Comparison of ENCODE assay signal across 30 mouse cellular contexts in the genomic region with DNA sequence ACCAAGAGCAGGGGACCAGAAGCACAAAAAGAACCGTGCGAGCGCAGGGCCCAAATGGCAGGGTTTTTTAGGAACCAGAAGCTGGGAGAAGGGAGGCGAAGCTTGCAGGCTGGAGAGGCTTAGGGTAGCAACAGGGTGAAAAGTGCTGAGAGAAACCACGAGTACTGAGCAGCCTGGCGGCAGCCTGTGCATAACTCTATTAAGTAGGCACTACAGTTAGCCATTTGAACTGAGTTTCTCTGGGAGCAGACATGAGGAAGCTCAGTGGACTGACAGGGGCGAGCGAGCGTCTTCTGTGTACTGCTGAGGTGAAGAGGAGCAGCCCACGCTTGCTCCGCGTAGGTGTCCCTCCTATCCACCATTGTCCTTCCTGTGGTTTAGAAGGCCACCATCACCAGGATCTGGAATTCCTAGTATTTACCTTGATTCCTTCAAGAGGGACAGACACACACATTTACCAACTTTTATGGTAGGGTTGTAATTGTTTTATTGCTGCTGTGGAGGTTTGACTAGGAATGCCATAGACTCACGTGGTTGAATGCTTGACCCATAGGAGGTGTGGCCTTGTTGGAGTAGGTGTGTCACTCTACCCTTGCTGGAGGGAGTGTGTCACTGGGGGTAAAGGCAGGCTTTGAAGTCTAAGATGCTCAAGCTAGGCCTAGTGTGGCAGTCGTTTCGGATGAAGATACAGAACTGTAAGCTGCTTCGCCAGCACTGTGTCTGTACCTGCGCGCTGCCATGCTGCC. TPM values are rescaled to one million over a fixed set of nuclear protein-coding genes. Genes with fewer than 3 reads are reported as not detected.
DNase-seq lines count a peak whose midpoint lies in the region; ATAC-seq and TF ChIP-seq lines count a peak whose summit lies in the region.
"Had no signal": no experiment of that assay in that cellular context is flagged by ENCODE, and none has a peak within 500 bp of the region (broad histone marks: within the 10 kb centered on the region; RNA-seq: fewer than 3 reads in every experiment).

No protein-coding gene starts in this region.

- H3K4me1 ChIP-seq in ES-E14 (ENCODE audit: control insufficient read depth in 2 of 2, insufficient read depth in 2 of 2, low read length in 2 of 2, poor library complexity in 1 of 2) = peaks cover 18 to 33% of the 10 kb centered on the region in 2 experiments
- H3K4me1 ChIP-seq in intestine, embryonic 14.5 days (replicated peaks; ENCODE audit: control insufficient read depth, insufficient read depth, low read length) = no peaks in the 10 kb centered on the region
- no peaks in the 10 kb centered on the region for H3K4me1 ChIP-seq in midbrain, embryonic 16.5 days (ENCODE audit: control insufficient read depth, insufficient read depth, low read length)
- H3K4me1 ChIP-seq: hindbrain, embryonic 13.5 days; liver, embryonic 15.5 days; neural tube, embryonic 12.5 days had no signal

- no peak for DNase-seq in layer of hippocampus, adult 2 months (ENCODE audit: low spot score in 2 of 2)
- DNase-seq in layer of hippocampus, postnatal 25 days (ENCODE audit: extremely low spot score in 1 of 2, low spot score in 1 of 2) = no peak
- no peak for DNase-seq in ES-E14 (ENCODE audit: low read depth, low spot score)
- DNase-seq in intestine, embryonic 14.5 days (ENCODE audit: low spot score) = peak; percentile 61
- peak; percentile 45 for DNase-seq in yolk sac, embryonic 10.5 days (ENCODE audit: low spot score)
- no peak for DNase-seq in thymus, postnatal 10 days (ENCODE audit: low spot score in 2 of 2)
- DNase-seq: adrenal gland, postnatal 14 days; cerebellum, adult 11 months; cerebellum, adult 9-10 months; gastrocnemius, adult 2 months; gastrocnemius, postnatal 36 days; heart, adult 18-20 months; heart, postnatal 36 days; kidney, adult 2 months; kidney, postnatal 14 days; layer of hippocampus, postnatal 36 days; lung, postnatal 36 days; right cerebral cortex, postnatal 4 days; thymus, postnatal 25 days had no signal

- 66% methylated on average over 18 of the region's 18 CpGs for WGBS in intestine, embryonic 14.5 days
- WGBS in midbrain, embryonic 16.5 days = 96% methylated on average over 18 of the region's 18 CpGs

- no peaks in the 10 kb centered on the region for H3K9me3 ChIP-seq in ES-E14 (ENCODE audit: control insufficient read depth, insufficient read depth, low read depth, low read length)
- H3K9me3 ChIP-seq in intestine, embryonic 14.5 days (ENCODE audit: control insufficient read depth, low read length) = 0 out of 2 replicates have a peak, but pooled peaks cover 2% of the 10 kb centered on the region
- H3K9me3 ChIP-seq in midbrain, embryonic 16.5 days (replicated peaks; ENCODE audit: control insufficient read depth, low read length, poor library complexity, severe bottlenecking) = peaks cover 4% of the 10 kb centered on the region; the same call in 1 of the 2 replicates
- H3K9me3 ChIP-seq: hindbrain, embryonic 13.5 days; liver, embryonic 15.5 days; lung, embryonic 15.5 days had no signal

- H3K4me3 ChIP-seq in layer of hippocampus, adult 2 months = no peak overlapping the region
- no peak overlapping the region for H3K4me3 ChIP-seq in ES-E14 (ENCODE audit: insufficient read depth in 1 of 2, low read depth in 1 of 2, low read length in 2 of 2, poor library complexity in 1 of 2, severe bottlenecking in 1 of 2)
- no peak overlapping the region for H3K4me3 ChIP-seq in intestine, embryonic 14.5 days (ENCODE audit: low read depth, low read length)
- no peak overlapping the region for H3K4me3 ChIP-seq in midbrain, embryonic 16.5 days (ENCODE audit: low read depth, low read length)
- H3K4me3 ChIP-seq: erythroblast, embryonic 14.5 days; gastrocnemius, adult 2 months; hindbrain, embryonic 13.5 days; liver, embryonic 15.5 days; lung, embryonic 15.5 days; myocyte; neural tube, embryonic 12.5 days had no signal

- no peak for TF ChIP-seq CTCF in layer of hippocampus, adult 2 months (conservative IDR thresholded peaks at IDR 0.05)

- in situ Hi-C loops in ES-E14 (cut with MboI; ENCODE audit: low sequenced_read_pairs in 2 of 2, unreplicated experiment in 2 of 2) = no loop called here

- no peaks in the 10 kb centered on the region for H3K27me3 ChIP-seq in intestine, embryonic 14.5 days (replicated peaks; ENCODE audit: control insufficient read depth, insufficient read depth, low read length)
- H3K27me3 ChIP-seq in midbrain, embryonic 16.5 days (ENCODE audit: control insufficient read depth, insufficient read depth, low read depth, low read length) = no peaks in the 10 kb centered on the region; the same call in none of the 2 replicates
- H3K27me3 ChIP-seq: hindbrain, embryonic 13.5 days; liver, embryonic 15.5 days; lung, embryonic 15.5 days; neural tube, embryonic 12.5 days had no signal

- peak overlapping the region; percentile 11; the same call in 1 of the 2 replicates for H3K4me2 ChIP-seq in intestine, embryonic 14.5 days (ENCODE audit: low read length)
- no peak overlapping the region for H3K4me2 ChIP-seq in midbrain, embryonic 16.5 days (ENCODE audit: low read length)
- H3K4me2 ChIP-seq: heart, embryonic 11.5 days; hindbrain, embryonic 13.5 days; liver, embryonic 15.5 days; lung, embryonic 15.5 days; midbrain, embryonic 11.5 days; neural tube, embryonic 12.5 days had no signal

- peak overlapping the region; percentile 14; the same call in 1 of the 2 replicates for H3K9ac ChIP-seq in ES-E14 (ENCODE audit: insufficient read depth, low read depth, low read length, poor library complexity, severe bottlenecking)
- H3K9ac ChIP-seq in intestine, embryonic 14.5 days (ENCODE audit: low read length) = no peak overlapping the region
- H3K9ac ChIP-seq in midbrain, embryonic 16.5 days (ENCODE audit: low read depth, low read length) = no peak overlapping the region
- H3K9ac ChIP-seq: hindbrain, embryonic 13.5 days; liver, embryonic 15.5 days; lung, embryonic 15.5 days; neural tube, embryonic 12.5 days had no signal

- peak; percentile 94 for ATAC-seq in intestine, embryonic 14.5 days (replicated peaks; ENCODE audit: low FRiP score, low TSS enrichment, low read depth)
- no peak for ATAC-seq in midbrain, embryonic 16.5 days
- ATAC-seq: CD4-positive, CD25-positive, alpha-beta regulatory T cell, adult 4 months; forebrain, embryonic 16.5 days had no signal

- H3K36me3 ChIP-seq in ES-E14 (ENCODE audit: control insufficient read depth, insufficient read depth, low read length, poor library complexity, severe bottlenecking) = peaks cover 4% of the 10 kb centered on the region; the same call in 1 of the 2 replicates
- no peaks in the 10 kb centered on the region for H3K36me3 ChIP-seq in intestine, embryonic 14.5 days (ENCODE audit: control insufficient read depth, insufficient read depth, low read length)
- H3K36me3 ChIP-seq in midbrain, embryonic 16.5 days (ENCODE audit: control insufficient read depth, insufficient read depth, low read length) = no peaks in the 10 kb centered on the region
- H3K36me3 ChIP-seq: hindbrain, embryonic 13.5 days; liver, embryonic 15.5 days; lung, embryonic 15.5 days; neural tube, embryonic 12.5 days had no signal

- peak overlapping the region; percentile 2; the same call in 1 of the 2 replicates for H3K27ac ChIP-seq in layer of hippocampus, adult 2 months
- H3K27ac ChIP-seq in ES-E14 (ENCODE audit: insufficient read depth, low read depth, low read length, poor library complexity, severe bottlenecking) = peak overlapping the region; percentile 63; the same call in 1 of the 2 replicates
- no peak overlapping the region for H3K27ac ChIP-seq in intestine, embryonic 14.5 days (ENCODE audit: low read depth)
- no peak overlapping the region for H3K27ac ChIP-seq in midbrain, embryonic 16.5 days (ENCODE audit: low read length)
- H3K27ac ChIP-seq: gastrocnemius, adult 2 months; hindbrain, embryonic 13.5 days; liver, embryonic 15.5 days; lung, embryonic 15.5 days; neural tube, embryonic 12.5 days had no signal

TF ChIP-seq in ES-E14, 5 proteins besides CTCF, POLR2A, EP300 and RAD21:
- TF ChIP-seq CHD2 (IDR thresholded peaks at IDR 0.05; ENCODE audit: low read depth, low read length) (no peak), ZNF384 (IDR thresholded peaks at IDR 0.05; ENCODE audit: low read depth, low read length) (no peak), HCFC1 (IDR thresholded peaks at IDR 0.05; ENCODE audit: borderline replicate concordance, insufficient read depth, low read length) (no peak), ZC3H11A (IDR thresholded peaks at IDR 0.05; ENCODE audit: borderline replicate concordance, low read depth, low read length) (no peak), MAFK (IDR thresholded peaks at IDR 0.05; ENCODE audit: insufficient read depth, low read depth, low read length) (no peak)

RNA-seq across cellular contexts. Expression of gene Tanc1, which starts 25.4 kb away (rescaled TPM):
- 100 to 1,000 TPM; 118 to 124 TPM for total RNA-seq in layer of hippocampus, adult 2 months (2021)
- 100 to 1,000 TPM in 1 of 2 experiments, 10 to 100 TPM in 1; 93.6 to 107 TPM for total RNA-seq in layer of hippocampus, postnatal 25 days (2021)
- 28.2 and 39.5 TPM in 2 replicates for total RNA-seq in ES-E14 (2012; rRNA removed)
- 24.8 and 25.0 TPM in 2 replicates for polyA plus RNA-seq in intestine, embryonic 14.5 days (2014; fragmentation: Nextera tagmentation; extraction: Ambion mirVana)
- polyA plus RNA-seq in midbrain, embryonic 16.5 days (2015; fragmentation: Nextera tagmentation; extraction: Ambion mirVana) = 4.2 and 4.5 TPM in 2 replicates

Comparison
In these comparisons a context has a peak if more than half of its experiments do, and no peak if none do; other contexts are left out.
1. DNase-seq: peak in intestine, embryonic 14.5 days (single experiment) and yolk sac, embryonic 10.5 days (single experiment); none in layer of hippocampus, adult 2 months (0 of 2), layer of hippocampus, postnatal 25 days (0 of 2), ES-E14 (single experiment) and thymus, postnatal 10 days (0 of 2).
2. H3K27ac ChIP-seq: peak in layer of hippocampus, adult 2 months (single experiment) and ES-E14 (single experiment); none in intestine, embryonic 14.5 days (single experiment) and midbrain, embryonic 16.5 days (single experiment).